Mouse (Mus musculus): ENCODE measurements around the gene Skap1. TPM values are rescaled to one million over a fixed set of nuclear protein-coding genes. Genes with fewer than 3 reads are reported as not detected.
"Not testable (repeated sequence)": the region's sequence is repeated elsewhere in the genome, so short reads cannot be mapped to it uniquely, and the experiment has no call there.

The Skap1 gene
- polyA plus RNA-seq, 1 experiment from 2014 or later = 2.8 TPM

DNA sequence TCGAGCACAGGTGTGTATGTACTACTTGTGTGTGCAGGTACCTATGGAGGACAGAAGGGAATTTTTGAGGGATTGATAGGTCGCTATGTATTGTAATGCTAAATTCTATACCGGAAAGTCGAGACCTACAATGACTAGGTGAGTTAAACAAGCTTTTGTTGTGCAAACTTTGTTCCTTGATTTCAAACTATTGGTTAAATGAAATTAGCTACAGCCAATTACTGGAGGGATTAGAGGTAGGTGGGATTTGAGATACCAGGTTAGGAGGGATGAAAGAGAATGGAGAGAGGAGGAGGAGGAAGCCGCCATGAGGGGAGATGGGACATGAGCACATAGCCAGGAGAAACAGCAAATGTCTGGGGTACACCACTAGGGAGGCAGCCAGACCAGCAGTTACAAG lies 315.9 kb downstream of the Skap1 start:
- no peaks in the 10 kb centered on the region for H3K27me3 ChIP-seq (replicated peaks; ENCODE audit: control insufficient read depth, insufficient read depth, low read length)
- WGBS = 76% methylated on average over 5 of the region's 5 CpGs
- no peak overlapping the region for H3K27ac ChIP-seq (ENCODE audit: low read depth, low read length)
- DNase-seq (ENCODE audit: low spot score) = no peak
- H3K4me2 ChIP-seq (ENCODE audit: low read length) = no peak overlapping the region
- H3K4me3 ChIP-seq (ENCODE audit: low read depth, low read length) = no peak overlapping the region
- no peaks in the 10 kb centered on the region for H3K9me3 ChIP-seq (replicated peaks; ENCODE audit: control insufficient read depth, low read length)
- H3K9ac ChIP-seq (ENCODE audit: low read length) = no peak overlapping the region
- no peaks in the 10 kb centered on the region for H3K36me3 ChIP-seq (ENCODE audit: control insufficient read depth, insufficient read depth, low read length)
- peaks cover 7% of the 10 kb centered on the region for H3K4me1 ChIP-seq (ENCODE audit: control insufficient read depth, insufficient read depth, low read length)
- no peak for ATAC-seq

DNA sequence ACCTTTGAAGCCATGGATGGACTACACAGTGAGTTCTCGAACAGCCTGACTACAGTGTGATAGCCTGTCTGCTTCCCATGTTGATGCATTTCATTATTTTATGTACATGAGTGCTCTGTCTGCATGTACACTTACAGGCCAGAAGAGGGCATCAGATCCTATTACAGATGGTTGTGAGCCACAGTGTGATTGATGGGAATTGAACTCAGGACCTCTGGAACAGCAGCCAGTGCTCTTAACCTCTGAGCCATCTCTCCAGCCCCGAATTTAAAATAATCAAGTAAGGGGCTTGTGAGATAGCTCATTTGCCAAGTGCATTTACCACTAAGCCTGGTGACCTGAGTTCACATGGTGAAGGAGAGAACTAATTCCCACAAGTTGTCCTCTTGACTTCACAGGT lies 317.0 kb downstream of the Skap1 start:
- Histone ChIP-seq H3K4me2 (ENCODE audit: low read length) (no peak overlapping the region), H3K9ac (ENCODE audit: low read length) (no peak overlapping the region), H3K4me3 (ENCODE audit: low read depth, low read length) (no peak overlapping the region), H3K4me1 (ENCODE audit: control insufficient read depth, insufficient read depth, low read length) (peaks cover 4% of the 10 kb centered on the region), H3K36me3 (ENCODE audit: control insufficient read depth, insufficient read depth, low read length) (no peaks in the 10 kb centered on the region), H3K27ac (ENCODE audit: low read depth, low read length) (no peak overlapping the region), H3K9me3 (replicated peaks; ENCODE audit: control insufficient read depth, low read length) (no peaks in the 10 kb centered on the region), H3K27me3 (replicated peaks; ENCODE audit: control insufficient read depth, insufficient read depth, low read length) (no peaks in the 10 kb centered on the region)
- DNase-seq (ENCODE audit: low spot score) = no peak
- 78% methylated on average over 2 of the region's 2 CpGs for WGBS
- no peak for ATAC-seq

DNA sequence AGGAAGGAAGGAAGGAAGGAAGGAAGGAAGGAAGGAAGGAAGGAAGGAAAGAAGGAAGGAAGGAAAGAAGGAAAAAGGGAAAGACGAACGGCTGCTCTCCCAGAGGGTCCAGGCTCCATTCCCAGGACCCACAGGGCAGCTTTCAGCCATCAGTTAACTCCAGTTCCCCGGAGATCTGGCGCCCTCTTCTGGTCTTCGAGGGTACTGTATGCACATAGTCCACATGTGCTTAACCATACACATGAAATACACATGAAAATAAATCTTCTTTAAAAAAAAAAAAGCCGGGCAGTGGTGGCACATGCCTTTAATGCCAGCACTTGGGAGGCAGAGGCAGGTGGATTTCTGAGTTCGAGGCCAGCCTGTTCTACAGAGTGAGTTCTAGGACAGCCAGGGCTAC lies 320.5 kb downstream of the Skap1 start:
- H3K4me2 ChIP-seq (ENCODE audit: low read length); H3K9me3 ChIP-seq (replicated peaks; ENCODE audit: control insufficient read depth, low read length); H3K36me3 ChIP-seq (ENCODE audit: control insufficient read depth, insufficient read depth, low read length); H3K4me1 ChIP-seq (ENCODE audit: control insufficient read depth, insufficient read depth, low read length); ATAC-seq; H3K27me3 ChIP-seq (replicated peaks; ENCODE audit: control insufficient read depth, insufficient read depth, low read length); H3K4me3 ChIP-seq (ENCODE audit: low read depth, low read length); H3K27ac ChIP-seq (ENCODE audit: low read depth, low read length); H3K9ac ChIP-seq (ENCODE audit: low read length): not testable (repeated sequence)
- peak; percentile 75 for DNase-seq (ENCODE audit: low spot score)
- WGBS = 13% methylated on average over 7 of the region's 7 CpGs

DNA sequence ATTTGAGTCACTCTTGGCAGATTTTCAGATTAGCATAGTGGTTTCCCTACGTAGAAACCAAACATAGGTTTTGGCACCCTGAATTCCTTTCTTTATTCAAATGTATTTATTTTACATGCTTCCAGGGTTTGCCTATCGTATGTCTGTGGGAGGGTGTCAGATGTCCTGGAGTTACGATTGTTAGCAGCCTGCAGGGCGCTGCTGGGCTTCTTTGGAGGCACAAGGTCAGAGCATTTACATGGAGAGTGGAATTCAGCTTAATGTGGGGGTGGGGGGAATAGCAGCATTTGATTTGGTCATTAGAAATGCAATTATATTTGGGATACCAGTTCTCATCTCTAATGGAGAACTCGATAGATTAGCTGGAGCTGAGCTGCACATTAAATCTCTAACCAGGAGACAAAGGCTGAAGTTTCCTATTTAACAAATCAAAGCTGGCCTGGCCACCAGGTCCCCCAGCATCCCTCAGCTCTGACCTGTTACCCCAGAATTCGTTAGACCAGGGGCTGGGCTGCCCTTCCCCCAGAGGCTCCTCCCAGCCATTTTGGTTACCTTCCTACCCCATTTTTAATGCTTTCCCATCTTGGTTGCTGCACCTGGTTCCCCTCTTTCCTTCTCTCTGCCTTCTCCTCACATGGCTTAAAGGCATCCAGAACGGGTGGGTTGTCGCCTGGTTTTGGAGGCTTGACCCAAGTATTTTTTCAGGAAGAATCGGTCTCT lies 322.5 kb downstream of the Skap1 start:
- WGBS = 31% methylated on average over 9 of the region's 9 CpGs
- no peak overlapping the region for H3K4me2 ChIP-seq (ENCODE audit: low read length)
- H3K9ac ChIP-seq (ENCODE audit: low read length) = no peak overlapping the region
- H3K4me3 ChIP-seq (ENCODE audit: low read depth, low read length) = no peak overlapping the region
- DNase-seq (ENCODE audit: low spot score) = no peak
- no peaks in the 10 kb centered on the region for H3K9me3 ChIP-seq (replicated peaks; ENCODE audit: control insufficient read depth, low read length)
- H3K27ac ChIP-seq (ENCODE audit: low read depth, low read length) = no peak overlapping the region
- no peaks in the 10 kb centered on the region for H3K36me3 ChIP-seq (ENCODE audit: control insufficient read depth, insufficient read depth, low read length)
- ATAC-seq = no peak
- peaks cover 14% of the 10 kb centered on the region for H3K4me1 ChIP-seq (ENCODE audit: control insufficient read depth, insufficient read depth, low read length)
- no peaks in the 10 kb centered on the region for H3K27me3 ChIP-seq (replicated peaks; ENCODE audit: control insufficient read depth, insufficient read depth, low read length)

DNA sequence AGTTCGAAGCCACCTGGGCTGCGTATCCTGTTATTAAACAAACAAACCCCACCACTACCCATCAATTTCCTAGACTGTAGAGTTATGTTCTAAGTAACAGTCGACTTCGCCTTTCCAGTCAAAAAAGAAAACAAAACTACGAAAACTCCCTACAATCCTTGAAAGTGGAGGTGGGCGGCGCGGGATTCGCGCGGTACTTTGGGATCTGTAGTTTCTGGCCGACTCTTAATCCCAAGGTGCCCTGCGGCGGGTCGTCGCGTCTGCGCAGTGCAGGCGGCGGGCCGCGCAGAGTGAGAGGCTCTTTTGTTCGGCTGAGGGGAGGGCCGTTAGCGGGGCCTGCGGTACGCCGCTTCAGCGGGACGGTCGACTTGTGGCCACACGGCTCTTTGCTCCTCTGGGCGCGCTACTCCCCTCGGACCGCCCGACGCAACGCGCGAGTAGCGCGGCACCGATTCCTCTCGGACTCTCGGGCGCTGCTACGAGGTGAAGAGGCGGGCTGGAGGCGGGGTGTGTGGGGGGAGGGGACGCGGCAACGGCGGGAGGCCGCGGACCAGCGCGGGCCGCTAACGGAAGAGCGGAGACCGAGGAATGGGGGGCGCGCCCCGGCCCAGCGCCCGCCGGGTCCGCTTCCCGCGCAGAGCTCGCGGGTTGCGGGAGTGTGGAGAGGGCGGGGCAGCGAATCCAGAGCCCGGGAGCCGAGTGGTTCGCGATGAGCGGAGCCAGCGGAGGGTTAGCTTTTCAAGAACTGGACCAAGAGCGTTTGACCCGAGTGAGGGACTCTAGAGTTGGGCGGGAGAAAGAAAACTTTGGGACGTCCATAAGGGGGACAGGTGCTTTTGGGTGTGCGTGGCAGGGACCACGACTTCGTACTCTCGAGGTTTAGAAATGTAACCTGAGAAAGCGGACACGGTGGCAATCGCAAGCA lies 324.7 kb downstream of the Skap1 start, which contains the start of gene Cbx1:
Gene Cbx1 (plus strand): TSS at position 257 of the 925 bp plus-strand sequence.
- ATAC-seq = peak; percentile 99
- peak within 1 kb of the TSS; percentile 95 for H3K4me3 ChIP-seq (ENCODE audit: low read depth, low read length)
- 1% methylated on average over 93 of the region's 93 CpGs for WGBS
- no peaks in the 10 kb centered on the region for H3K27me3 ChIP-seq (replicated peaks; ENCODE audit: control insufficient read depth, insufficient read depth, low read length)
- no peaks in the 10 kb centered on the region for H3K36me3 ChIP-seq (ENCODE audit: control insufficient read depth, insufficient read depth, low read length)
- DNase-seq (ENCODE audit: low spot score) = peak; percentile 96
- peak within 1 kb of the TSS; percentile 97 for H3K27ac ChIP-seq (ENCODE audit: low read depth, low read length)
- peaks cover 17% of the 10 kb centered on the region for H3K4me1 ChIP-seq (ENCODE audit: control insufficient read depth, insufficient read depth, low read length)
- no peaks in the 10 kb centered on the region for H3K9me3 ChIP-seq (replicated peaks; ENCODE audit: control insufficient read depth, low read length)
- peak within 1 kb of the TSS; percentile 94 for H3K9ac ChIP-seq (ENCODE audit: low read length)
- H3K4me2 ChIP-seq (ENCODE audit: low read length) = peak within 1 kb of the TSS; percentile 77

DNA sequence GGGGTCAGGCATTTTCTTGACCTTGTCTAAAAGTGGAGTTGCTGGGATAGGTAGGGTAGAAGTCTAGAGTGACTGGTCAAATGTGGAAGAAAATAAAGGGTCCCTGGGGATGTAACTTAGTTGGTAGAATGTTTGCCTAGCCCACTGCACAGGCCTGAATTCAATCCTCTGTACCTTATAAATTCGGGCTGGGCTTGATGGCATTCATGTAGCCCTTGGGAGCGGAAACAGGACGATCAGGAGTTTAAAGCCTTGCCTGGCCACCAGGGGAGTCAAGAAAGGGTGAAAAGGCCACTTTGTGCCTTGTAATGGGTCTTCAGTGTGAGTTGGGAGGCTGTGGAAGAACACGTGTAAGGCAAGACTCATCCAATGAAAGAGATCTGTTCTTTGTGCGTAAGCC lies 325.6 kb downstream of the Skap1 start:
- Histone ChIP-seq H3K27ac (ENCODE audit: low read depth, low read length) (no peak overlapping the region), H3K9me3 (replicated peaks; ENCODE audit: control insufficient read depth, low read length) (no peaks in the 10 kb centered on the region), H3K27me3 (replicated peaks; ENCODE audit: control insufficient read depth, insufficient read depth, low read length) (no peaks in the 10 kb centered on the region), H3K36me3 (ENCODE audit: control insufficient read depth, insufficient read depth, low read length) (no peaks in the 10 kb centered on the region), H3K4me3 (ENCODE audit: low read depth, low read length) (peak overlapping the region; percentile 95), H3K9ac (ENCODE audit: low read length) (peak overlapping the region; percentile 94), H3K4me2 (ENCODE audit: low read length) (peak overlapping the region; percentile 77), H3K4me1 (ENCODE audit: control insufficient read depth, insufficient read depth, low read length) (peaks cover 17% of the 10 kb centered on the region)
- no peak for DNase-seq (ENCODE audit: low spot score)
- WGBS = 5% methylated on average over 5 of the region's 5 CpGs
- no peak for ATAC-seq

DNA sequence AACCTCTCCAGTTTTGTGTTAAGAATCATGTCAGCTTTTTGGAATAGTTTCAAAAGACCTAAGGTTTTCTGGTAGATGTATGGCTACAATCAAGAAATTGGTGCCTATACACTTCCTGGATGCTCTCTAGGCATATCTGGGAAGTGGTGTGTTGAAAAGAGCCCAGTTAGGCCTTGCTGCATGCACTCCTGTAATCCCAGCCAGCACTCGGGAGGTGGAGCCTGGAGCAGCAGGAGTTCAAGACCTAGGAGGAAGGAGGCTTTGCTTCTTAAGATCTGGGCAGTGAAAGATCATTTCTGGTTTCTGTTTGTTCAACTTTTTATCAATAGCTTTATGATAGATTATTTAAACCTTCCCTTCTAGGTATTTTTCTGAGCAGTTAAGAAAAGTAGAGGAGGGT lies 326.3 kb downstream of the Skap1 start:
- peak overlapping the region; percentile 94; the same call in 1 of the 2 replicates for H3K9ac ChIP-seq (ENCODE audit: low read length)
- DNase-seq (ENCODE audit: low spot score) (no peak), ATAC-seq (no peak)
- peak overlapping the region; percentile 95 for H3K4me3 ChIP-seq (ENCODE audit: low read depth, low read length)
- no peak overlapping the region for H3K27ac ChIP-seq (ENCODE audit: low read depth, low read length)
- WGBS = 0% methylated on average over 1 of the region's 1 CpGs
- peak overlapping the region; percentile 77 for H3K4me2 ChIP-seq (ENCODE audit: low read length)
- H3K36me3 ChIP-seq (ENCODE audit: control insufficient read depth, insufficient read depth, low read length) = peaks cover 6% of the 10 kb centered on the region
- H3K27me3 ChIP-seq (replicated peaks; ENCODE audit: control insufficient read depth, insufficient read depth, low read length) = no peaks in the 10 kb centered on the region
- H3K9me3 ChIP-seq (replicated peaks; ENCODE audit: control insufficient read depth, low read length) = no peaks in the 10 kb centered on the region
- peaks cover 17% of the 10 kb centered on the region for H3K4me1 ChIP-seq (ENCODE audit: control insufficient read depth, insufficient read depth, low read length)

DNA sequence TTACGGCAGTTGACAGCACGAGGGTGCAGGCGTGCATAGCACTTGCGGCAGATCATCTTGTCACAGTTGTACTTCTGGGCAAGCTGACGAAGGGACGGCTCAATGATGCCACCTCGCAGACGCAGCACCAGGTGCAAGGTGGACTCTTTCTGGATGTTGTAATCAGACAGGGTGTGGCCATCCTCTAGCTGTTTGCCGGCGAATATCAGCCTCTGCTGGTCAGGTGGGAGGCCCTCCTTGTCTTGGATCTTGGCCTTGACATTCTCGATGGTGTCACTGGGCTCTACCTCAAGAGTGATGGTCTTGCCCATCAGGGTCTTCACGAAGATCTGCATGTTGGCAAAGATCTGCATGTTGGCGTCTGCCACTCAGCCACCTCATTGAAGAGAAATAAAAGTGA lies 331.1 kb downstream of the Skap1 start:
- no peak for ATAC-seq
- H3K4me1 ChIP-seq (ENCODE audit: control insufficient read depth, insufficient read depth, low read length) = peaks cover 10% of the 10 kb centered on the region

DNA sequence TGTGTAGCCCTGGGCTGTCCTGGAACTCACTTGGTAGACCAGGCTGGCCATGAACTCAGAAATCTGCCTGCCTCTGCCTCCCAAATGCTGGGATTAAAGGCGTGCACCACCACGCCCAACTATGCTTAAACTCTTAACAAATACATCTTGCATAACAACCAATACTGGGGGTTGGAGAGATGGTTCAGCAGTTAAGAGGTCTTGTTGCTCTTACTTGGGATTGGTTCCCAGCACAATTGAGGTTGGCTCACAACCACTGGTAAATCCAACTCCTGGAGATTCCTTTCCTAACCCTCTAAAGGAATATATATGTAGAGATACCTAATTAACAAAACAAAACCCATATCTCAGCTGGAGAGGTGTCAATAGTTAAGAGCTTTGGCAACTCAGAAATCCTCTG lies 331.7 kb downstream of the Skap1 start:
- H3K4me3 ChIP-seq (ENCODE audit: low read depth, low read length) = no peak overlapping the region
- H3K36me3 ChIP-seq (ENCODE audit: control insufficient read depth, insufficient read depth, low read length) = peaks cover 28% of the 10 kb centered on the region
- H3K4me2 ChIP-seq (ENCODE audit: low read length) = no peak overlapping the region
- H3K27me3 ChIP-seq (replicated peaks; ENCODE audit: control insufficient read depth, insufficient read depth, low read length) = no peaks in the 10 kb centered on the region
- H3K9ac ChIP-seq (ENCODE audit: low read length) = no peak overlapping the region
- H3K9me3 ChIP-seq (replicated peaks; ENCODE audit: control insufficient read depth, low read length) = no peaks in the 10 kb centered on the region
- H3K27ac ChIP-seq (ENCODE audit: low read depth, low read length) = no peak overlapping the region
- WGBS = 95% methylated on average over 2 of the region's 2 CpGs
- 0 out of 2 replicates have a peak, but pooled peaks cover 4% of the 10 kb centered on the region for H3K4me1 ChIP-seq (ENCODE audit: control insufficient read depth, insufficient read depth, low read length)
- ATAC-seq (no peak), DNase-seq (ENCODE audit: low spot score) (no peak)

More for the DNA sequence above, 331.1 kb downstream of the Skap1 start:
- Histone ChIP-seq H3K27ac (ENCODE audit: low read depth, low read length) (no peak overlapping the region), H3K4me2 (ENCODE audit: low read length) (no peak overlapping the region), H3K9me3 (replicated peaks; ENCODE audit: control insufficient read depth, low read length) (no peaks in the 10 kb centered on the region), H3K36me3 (ENCODE audit: control insufficient read depth, insufficient read depth, low read length) (peaks cover 22% of the 10 kb centered on the region), H3K4me3 (ENCODE audit: low read depth, low read length) (no peak overlapping the region), H3K9ac (ENCODE audit: low read length) (no peak overlapping the region), H3K27me3 (replicated peaks; ENCODE audit: control insufficient read depth, insufficient read depth, low read length) (no peaks in the 10 kb centered on the region)
- no peak for DNase-seq (ENCODE audit: low spot score)
- WGBS = 96% methylated on average over 13 of the region's 13 CpGs
